Mouse (Mus musculus) right cerebral cortex, postnatal 25 days (tissue): ENCODE results near the gene Ap3s2.

ENCODE experiments used
- DNase-seq: peaks from one replicate; pipeline ENCODE4 v3.0.0; 2022

Gene Ap3s2

DNA sequence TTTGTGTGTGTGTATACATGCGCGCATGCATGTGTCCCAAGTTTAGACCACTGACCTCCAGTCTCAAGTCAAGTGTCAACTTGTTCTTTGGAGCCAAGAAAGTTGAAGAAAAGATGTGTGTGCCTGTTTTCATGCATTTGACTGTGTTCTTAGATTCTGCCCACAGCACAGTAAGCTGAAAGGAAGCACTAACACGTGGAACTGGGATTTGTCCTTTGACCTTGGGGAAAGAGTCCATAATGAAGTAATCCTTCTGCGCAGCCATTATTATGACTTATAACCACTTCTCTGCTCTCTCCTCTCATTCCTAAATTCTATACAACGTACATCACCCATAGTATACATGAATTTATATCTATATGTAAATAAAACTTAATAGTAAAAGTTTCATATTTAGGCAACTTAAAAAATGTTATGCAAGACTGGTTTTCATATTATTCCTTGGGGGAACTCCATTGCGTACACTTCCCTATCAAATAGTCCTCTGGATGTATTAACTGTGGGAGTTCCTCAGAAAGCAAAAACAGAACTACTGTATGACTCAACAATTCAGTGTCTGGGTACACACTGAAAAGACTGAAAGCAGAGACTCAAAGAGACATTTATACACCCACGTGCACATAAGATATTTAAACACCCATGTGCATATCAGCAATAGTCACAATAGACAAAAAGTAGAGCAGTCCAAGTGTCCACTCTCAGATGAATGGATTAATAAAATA lies 36.7 kb downstream of the Ap3s2 start:
- DNase-seq, result no peak

DNA sequence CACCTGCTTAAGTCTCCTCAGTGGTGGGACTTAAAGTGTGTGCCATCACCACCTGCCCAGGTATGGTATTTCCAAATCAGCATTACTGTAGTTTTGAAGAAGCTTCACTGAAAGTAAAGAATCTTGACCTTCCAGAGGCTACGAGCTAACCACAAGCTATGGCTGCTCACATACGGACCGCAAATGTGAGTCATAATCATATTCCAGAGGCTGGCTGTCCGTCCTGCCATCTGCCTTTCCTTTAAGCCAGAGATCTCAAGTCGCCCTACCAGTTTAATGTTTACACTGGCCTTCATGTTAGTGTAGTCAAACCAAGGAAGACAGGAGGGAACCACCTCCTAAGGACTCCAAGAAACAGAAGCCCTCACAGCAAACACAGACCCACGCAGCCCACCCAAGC lies 38.5 kb downstream of the Ap3s2 start:
- DNase-seq, result no peak

DNA sequence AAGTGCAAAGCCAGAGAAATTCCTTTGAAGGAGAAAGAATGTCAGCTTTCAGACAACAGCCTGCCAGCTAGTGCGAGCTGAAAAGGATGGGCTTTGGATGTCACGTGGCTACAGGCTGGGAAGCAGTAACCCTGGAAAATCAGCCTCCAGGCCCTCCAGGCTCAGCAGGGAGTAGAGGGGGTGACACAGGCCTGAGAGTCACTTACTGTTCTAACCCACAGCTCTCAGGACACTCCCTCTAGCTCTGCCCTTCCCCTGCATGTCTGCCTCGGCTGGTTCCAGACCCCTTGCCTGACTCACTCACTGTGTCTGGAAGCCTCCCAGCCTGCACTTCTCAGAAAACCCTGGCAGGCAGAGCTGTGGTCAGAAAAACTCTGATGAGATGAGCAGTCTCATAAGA lies 39.5 kb downstream of the Ap3s2 start:
- DNase-seq, result no peak

DNA sequence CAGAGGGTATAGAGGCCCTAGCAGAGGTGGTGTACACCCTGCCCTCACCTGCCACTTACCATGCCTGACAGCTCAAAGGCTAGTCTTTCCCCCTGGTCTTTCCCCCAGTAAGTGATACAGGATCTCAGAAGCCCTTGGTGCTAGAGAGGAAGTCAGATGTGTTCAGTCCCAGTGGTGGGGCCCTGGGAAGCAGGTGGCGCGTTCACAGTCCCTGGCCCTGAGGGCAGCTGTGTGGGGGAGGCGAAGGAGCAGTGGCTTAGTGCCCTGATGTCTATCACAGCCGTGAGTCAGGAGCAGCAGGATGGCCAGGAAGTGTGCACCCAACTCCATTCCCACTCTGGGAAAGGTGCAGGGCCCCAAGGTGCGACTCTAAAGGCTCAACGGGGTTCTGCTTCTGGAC lies 40.4 kb downstream of the Ap3s2 start:
- no peak for DNase-seq

DNA sequence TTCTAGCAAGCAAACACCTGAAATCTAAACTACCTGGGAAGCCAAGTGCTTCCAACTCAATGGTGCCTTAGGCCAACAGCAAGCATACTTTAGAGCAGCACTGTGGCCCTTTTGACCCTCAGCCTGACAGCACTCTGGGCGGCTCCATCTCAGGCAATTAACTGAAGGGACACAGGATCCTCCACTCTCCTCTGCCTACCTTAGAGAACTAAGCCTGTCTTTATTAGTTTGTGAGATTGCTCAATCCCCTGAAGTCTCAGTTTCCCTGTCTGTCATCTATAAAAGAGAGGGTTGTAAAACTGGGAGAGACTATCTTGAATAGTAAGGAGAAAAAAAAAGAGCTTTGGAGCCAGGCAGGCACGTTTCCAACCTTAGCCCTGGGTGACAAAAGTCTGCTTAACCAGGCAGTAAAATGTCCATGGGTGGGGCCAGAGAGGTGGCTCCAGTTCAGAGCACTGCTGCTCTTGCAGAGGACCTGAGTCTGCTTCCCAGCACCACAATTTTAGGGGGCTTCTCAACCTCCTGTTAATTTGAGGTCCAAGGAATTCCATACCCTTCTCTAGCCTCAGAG lies 41.9 kb downstream of the Ap3s2 start:
- no peak for DNase-seq

DNA sequence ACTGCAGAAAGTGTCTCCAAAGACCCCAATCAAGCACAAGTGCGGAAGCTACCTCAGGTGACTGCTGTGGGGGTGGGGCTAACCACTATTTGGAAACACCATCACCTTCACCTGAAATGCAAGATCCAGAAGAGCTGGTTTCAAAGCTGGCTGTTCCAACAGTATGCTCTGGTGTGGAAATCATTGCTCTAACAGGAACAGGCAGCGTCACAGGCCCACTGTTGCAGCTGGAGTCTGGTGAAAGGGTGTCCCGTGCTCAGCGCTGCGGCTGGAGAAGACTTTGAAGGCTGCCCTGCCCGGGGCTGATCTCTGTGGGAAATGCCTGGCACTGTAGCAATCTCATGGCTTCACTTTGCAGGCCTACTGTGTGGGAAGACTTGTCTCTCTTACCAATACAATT lies 47.0 kb downstream of the Ap3s2 start:
- no peak for DNase-seq

DNA sequence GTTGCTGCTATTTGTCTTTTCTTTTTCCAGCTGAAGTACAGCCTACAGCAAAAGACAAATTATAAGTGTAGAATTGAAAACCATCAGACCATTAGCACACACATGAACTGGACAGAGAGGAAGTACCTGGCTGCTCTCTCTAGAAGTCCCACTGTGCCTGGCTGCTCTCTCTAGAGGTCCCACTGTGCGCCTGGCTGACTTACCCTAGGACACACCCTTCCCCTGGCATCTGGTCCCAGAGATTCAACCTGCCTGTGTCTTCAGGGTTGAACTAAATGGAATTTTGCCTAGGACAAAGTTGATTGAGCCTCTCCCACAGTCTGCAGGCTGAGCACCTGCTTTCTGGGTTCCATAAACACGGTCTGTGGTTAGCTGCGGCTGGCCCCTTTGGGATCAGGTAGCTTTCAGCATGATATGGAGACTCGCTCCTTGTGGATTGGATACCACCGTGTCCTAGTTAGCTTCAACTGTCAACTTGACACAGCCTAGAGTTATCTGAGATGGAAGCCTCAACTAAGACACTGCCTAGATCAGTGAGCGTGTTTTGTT lies 48.6 kb downstream of the Ap3s2 start:
- DNase-seq, result no peak

DNA sequence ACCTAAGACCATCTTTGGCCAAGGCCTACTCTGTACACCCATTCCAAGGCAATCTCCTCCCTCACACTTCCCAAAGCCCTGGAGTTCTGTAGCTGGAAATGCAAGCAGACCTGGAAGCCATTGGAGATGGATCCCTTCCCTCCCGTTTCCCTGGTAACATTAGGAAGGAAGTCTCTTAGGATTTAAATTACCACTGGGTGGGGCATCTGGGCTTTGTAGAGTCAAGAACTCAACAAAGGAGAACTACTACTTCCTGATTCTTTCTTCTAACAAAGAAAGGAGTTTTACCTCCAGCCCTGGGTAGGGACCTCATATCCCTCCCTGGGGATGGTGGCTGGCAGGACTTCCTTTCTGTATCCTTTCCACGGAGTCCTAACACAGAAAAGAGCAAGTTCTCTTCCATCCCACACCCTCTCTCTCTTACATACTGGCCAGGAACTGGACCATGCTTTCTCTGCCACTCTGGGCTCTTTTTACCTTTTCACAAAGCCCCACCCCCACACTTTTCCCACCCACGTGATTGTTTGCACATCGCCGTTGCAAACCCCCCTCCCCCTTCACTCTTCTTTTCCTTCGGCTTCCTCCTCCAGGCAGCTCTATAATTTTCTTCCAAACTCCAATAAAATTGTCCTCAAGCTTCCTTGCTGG lies 51.3 kb downstream of the Ap3s2 start:
- DNase-seq, result no peak

DNA sequence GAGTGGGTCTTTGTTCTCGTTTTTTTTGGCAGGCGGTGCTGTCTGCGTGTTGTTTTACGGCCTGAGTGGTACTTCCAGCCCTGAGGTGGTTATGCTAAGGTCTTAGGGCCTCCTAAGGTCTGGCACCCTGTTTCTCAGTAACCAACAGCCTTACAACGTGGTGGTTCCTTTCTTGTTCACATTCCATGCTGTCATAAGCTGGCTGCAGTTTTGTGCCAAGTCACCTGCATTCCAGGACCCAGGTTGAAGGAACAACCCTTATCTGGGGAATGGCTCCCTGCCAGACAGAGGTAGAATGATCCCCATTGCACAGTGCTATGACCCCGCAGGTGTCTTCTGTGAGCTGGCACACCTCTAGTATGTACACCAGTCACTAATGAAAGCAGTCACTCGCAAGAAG lies 52.0 kb downstream of the Ap3s2 start:
- no peak for DNase-seq

DNA sequence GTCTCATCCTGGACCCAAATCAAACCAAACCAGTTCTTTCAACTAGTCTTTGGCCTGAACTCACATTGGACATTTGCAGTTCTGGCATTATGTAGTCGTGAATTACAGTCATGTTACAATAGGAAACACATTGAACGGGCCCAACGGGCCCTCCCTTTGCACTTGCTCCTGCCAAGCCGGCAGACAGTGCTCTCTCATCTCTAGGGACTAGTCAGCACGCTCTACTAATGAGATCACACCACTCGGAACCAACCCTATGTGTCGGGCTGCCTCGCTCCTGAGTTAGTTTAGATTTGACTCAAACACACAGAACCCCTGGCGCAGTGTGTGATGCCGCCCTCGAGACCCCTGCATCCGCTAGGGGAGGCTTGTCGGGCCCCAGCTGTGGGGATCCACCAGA lies 52.6 kb downstream of the Ap3s2 start:
- no peak for DNase-seq

DNA sequence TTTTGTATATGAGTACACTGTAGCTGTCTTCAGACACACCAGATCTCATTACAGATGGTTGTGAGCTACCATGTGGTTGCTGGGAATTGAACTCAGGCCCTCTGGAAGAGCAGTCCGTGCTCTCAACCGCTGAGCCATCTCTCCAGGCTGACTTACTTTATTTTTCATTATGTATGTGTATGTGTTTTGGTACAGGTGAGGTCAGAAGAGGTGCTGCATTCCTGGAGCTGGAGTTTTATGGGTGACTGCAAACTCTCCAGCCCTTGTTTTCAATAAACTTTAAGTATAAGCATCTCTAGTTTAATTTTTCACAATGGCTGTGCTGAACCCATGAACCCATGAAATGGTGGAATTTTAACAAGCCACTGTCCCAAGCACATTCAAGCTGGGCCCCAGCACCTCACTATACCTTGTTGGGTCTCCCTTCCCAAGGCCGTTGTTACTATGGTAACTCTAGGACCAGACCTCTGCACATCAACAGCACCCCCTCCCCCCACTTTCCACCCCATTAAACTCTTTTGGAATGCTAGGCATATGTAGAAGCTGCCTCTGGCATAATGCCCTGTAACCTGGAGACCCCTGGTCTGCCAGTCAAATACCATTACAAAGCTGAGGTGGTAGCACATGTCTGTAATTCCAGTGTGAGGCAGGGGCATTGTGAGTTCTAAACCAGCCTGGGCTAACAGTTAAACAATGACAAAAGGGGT lies 54.0 kb downstream of the Ap3s2 start:
- no peak for DNase-seq

DNA sequence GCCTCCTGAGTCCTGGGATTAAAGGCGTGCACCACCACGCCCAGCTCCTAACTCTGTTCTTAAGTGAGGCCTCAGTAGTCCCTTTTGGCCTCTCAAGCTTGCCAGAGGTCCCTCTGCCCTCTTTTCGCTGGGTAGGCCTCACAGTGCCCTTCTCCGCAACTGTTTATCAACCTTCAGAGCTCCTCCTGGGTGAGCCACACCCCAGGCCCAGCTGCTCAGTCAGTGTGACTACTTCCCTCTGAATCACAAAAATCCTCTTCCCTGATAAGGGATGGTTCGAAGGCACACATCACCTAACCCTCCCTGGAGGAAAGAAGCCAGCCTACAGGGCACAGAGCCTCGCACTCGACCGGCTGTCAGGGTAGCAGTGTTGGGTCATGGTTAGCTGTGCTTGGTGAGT lies 58.7 kb downstream of the Ap3s2 start:
- DNase-seq, result no peak

DNA sequence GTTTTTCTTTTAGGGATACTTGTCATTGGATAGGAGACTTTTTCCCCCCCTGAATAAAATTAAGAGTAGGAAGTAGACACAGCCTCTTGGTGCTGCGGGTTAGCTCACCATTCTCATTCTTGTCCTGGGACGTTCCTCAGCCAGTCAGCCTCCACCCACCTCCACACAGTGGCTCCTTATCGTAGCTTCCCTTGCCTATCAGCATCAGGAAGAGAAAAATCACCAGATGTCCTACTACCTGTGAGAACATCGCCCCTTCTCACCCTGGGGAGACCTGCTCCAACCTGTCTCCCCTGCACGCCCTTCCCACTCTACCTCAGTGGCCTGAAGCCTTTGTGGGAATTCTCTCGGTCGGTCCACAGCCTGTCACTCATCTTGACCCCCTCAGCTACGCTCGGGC lies 59.6 kb downstream of the Ap3s2 start, which contains the start of gene Anpep:
Gene Anpep, minus strand, starts transcription at position 249 of the 400 bp plus-strand sequence.
- DNase-seq, result no peak

DNA sequence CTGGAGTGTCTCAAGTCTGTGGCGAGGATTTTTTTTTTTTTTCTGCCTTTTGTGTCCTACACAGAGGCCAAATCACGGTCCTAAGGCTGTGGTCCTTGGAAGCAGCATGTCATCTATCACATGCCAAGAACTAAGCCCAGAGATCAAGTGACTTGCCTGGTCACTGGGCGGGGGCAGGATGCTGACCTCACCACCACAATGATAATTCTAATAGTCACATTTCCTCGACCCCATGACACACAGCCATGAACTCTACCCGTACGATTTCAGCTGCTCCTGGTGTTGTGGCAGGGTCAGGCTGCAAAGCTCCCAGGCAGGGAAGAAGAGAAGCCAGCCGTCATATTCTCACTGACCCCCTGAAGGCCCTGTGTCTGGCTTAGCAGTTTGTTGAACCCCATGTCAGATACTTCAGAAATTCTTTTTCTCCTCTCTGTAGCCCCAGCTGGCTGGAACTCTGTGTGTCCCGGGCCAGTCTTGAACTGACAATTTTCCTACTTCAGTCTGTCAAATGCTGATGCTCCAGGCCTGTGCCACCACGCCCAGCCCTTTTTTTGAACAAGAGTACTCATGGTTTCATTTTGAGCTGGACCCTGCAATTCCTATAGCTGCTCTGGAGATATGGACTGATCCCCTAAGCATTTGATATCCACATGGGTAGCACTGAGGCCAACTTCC lies 61.4 kb downstream of the Ap3s2 start:
- no peak for DNase-seq

DNA sequence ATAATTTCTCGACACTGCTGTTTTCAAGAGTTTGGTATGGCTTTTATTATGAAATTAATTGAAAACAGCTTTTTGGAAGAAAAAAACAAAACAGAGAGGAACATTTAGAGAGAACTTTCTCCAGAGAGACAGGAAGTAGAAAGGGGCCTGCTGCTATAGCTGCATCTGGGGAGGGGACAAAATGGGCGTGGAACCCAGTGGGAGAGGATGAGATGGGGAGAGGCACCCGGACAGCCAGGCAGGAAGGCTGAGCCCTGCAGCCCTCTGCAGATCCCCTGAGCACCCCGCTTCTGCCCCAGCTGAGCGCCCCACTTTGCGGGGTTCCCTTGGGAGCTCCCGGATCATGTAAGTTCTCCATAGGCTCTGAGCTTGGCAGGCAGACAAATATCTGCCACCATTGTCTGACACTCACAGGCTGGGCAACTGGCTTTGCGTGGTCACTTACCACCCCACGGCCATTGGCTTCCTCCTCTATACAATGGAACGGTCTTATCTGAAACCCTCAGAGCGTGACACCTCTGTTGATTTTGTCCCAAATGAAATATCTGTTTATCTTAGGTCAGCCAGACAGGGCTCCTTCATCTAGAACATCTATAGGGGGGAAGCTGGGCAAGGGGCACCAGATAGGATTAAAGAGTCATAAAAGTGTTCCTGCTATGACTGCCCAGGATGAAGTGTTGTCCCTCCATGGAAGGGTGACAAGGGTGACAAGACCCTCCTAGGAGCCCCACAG lies 62.1 kb downstream of the Ap3s2 start:
- DNase-seq, result no peak

DNA sequence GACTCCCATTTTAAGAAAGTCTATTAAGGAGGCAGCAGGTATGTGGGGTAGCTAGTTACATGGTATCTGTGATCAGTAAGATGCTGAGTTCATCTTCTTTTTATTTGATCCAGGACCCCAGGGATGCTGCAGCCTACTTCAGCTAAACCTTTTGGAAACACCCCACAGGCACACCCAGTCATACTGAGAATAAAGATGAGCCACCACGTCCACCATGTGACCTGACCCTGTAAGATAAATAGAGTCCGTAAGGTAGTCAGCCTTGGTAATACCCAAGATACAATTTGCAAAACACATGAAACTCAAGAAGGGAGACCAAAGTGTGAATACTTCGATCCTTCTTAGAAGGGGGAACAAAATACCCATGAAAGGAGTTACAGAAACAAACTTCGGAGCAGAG lies 64.1 kb downstream of the Ap3s2 start:
- DNase-seq, result no peak

DNA sequence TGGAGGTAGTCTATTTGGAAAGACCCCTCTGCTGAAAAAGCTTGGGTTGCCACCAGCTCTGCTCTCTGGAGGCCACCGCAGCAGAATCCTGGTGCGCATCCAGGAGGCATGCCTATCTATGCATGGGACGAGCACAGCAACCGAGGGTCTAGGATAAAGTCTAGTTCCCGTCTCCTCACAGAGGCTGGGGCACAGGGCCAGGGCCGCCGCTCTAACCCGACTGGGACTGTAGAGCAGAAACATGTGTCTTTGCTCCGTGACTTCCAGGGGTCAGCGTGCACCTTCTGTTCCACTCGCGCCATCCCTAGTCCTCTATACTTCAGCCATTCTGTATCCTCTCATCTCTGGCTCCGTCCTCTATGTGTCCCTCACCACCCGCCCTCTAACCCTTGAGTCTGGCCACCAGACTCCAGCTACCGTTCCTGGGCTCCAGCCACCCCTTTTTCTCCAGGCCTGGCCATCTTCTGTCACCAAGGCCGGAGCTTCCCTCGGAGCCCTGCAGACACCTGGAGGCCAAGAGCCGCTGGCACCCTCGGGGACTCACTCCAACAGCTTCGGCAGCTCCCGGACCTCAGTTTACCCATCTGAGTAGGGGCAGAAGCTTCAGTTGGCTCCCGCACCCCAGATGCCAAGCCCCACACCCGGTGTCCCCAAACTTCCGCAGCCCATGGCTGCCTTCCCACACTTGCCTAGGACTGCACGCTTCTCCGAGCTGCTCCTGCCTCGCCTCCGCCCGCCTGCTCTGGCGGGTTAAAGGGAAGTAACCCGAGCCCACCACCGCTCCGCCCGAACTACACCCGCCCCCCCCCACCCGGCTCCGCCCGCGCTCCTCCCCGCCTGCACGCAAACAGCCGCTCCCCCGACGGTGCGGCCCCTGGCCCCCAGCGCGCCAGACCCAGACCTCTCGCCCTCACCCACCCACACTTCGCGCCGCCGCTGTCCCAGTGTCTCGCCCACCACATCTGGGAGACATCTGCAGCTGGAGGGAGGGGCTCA lies 72.7 kb downstream of the Ap3s2 start:
- no peak for DNase-seq

DNA sequence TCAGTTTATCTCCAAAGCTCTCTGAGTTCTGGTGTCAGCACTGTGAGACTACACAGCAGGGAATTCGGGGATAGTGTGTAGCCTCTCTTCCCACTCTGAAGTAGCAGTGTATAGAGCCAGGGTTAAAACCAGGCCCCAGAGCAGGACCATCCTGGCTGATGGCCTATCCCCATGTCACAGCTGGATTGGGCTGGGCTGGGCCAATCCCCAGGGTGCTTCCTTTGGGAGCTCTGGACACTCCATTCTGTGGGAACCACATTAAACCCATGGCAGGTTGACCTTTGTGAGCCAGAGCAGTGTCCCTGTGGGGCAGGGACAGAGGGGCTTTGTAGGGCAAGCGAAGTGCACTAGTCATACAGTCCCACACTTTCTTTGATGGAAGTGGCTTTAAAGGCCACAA lies 74.1 kb downstream of the Ap3s2 start:
- DNase-seq, result no peak

DNA sequence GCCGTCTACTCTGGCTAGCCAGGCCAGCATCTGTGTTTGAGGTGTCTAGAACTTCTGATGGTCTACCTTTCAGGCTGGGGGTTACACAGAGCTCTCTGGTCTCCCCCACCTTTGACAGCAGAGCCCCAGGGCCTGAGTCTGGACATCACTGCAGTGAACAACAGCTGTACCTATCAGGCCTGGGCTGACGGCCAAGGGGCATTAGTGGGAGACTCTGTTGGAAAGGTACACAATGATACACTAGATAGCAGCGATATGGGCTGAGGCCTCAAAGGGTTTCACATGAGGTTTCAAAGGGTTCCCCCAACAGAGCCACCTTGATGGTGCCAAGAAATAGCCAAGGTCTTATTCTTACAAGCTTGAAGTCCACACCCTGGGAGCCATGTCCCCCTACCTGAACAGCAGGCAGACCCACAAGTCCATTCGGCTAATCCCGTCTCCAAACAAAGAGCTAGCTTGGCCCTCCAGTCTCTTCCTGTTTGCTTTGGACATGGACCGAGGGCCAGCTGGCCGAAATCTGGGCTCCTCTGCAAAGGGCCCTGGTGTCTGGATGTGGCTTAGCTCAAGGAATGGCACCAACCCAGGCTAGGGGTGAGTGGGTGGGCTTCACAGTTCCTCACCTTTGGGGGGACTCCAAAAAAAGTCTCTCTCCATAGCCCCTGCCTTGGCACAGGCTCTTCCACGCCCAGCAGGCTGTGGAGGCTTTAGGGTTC lies 76.2 kb downstream of the Ap3s2 start:
- no peak for DNase-seq

DNA sequence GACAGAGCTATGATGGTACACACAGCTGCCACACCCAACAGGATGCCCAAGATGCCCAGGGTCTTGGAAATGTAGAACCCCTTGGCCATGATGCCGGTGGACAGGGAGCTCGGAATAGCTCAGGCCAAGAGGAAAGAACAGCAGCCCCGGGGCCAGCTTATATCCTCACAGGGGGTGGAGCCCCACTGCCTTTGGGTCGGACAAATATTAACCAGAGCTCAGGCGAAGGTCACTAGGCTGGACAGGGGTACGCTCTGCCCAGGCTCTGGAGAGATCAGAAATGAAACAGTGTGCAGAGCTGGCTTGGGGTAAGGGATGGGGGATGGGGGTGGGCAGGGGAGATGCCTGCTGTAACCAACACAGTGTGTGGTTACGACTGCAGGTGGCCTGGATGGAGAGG lies 78.3 kb downstream of the Ap3s2 start:
- DNase-seq, result no peak
